Mouse (Mus musculus): Measurements from ENCODE around the gene Gprc5a. TPM values are rescaled to one million over a fixed set of nuclear protein-coding genes. Genes with fewer than 3 reads are reported as not detected.
A peak's percentile ranks its signal among the peaks of the same experiment; 100 is the strongest.

The Gprc5a gene
- polyA plus RNA-seq, 1 experiment, result 21.8 TPM

DNA sequence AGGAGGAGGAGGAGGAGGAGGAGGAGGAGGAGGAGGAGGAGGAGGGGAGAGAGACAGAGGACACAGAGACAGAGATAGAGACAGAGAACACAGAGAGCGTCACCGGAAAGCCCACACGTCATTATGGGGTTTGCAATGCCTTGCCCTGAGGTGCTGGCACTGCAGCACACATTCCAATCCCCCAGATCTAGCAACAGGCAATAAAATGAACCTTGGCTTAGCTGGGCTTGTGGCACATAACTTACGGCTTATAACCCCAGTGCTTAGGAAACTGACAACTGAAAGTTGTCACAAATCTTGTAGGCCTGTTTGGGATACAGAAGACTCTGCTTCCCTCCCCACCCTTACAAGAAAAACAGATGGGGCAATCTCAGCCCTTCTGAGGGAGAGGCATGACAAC lies 25.2 kb downstream of the Gprc5a start:
- Histone ChIP-seq H3K4me1 (ENCODE audit: control insufficient read depth, insufficient read depth, low read length) (no peaks in the 10 kb centered on the region), H3K27ac (ENCODE audit: insufficient read depth, low read length) (peak overlapping the region; percentile 41; the same call in 1 of the 2 replicates), H3K4me3 (ENCODE audit: insufficient read depth, low read length) (no peak overlapping the region)
- no peak for TF ChIP-seq CTCF (IDR thresholded peaks at IDR 0.05; ENCODE audit: borderline replicate concordance, insufficient read depth, low read length)

DNA sequence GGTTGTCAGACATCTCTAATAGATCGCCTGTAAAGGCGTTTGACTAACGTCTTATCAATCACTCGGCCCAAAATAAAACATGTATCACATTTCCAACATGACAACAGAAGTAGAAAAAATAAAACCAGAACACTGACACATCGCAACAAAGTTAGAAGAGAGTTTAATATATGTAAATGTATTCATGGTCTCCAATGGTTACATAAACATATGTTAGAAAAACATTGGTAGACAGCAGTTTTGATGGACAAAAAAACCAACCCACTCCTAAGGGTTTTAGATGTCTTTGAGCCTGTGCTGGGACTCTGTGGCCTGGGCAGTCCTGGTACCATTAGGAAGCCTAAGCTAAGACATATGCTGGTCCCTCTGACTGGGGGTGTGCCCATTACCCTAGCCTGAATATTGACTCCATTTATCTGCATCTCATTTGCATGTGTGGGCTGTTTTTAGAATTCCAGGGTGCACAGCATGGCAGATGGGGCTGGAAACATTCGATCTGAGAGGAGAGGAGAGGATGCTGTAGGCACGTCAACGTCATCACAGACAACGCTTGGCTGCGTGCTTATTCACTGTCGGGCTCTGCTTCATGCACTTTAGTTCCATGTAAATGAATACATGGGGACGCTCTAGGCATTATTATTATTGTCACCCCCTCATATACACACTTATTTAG lies 27.5 kb downstream of the Gprc5a start:
- H3K27ac ChIP-seq (ENCODE audit: insufficient read depth, low read length), result no peak overlapping the region
- H3K4me3 ChIP-seq (ENCODE audit: insufficient read depth, low read length), result no peak overlapping the region
- TF ChIP-seq POLR2A (IDR thresholded peaks at IDR 0.05; ENCODE audit: low read depth, low read length) (no peak), CTCF (IDR thresholded peaks at IDR 0.05; ENCODE audit: borderline replicate concordance, insufficient read depth, low read length) (no peak)

DNA sequence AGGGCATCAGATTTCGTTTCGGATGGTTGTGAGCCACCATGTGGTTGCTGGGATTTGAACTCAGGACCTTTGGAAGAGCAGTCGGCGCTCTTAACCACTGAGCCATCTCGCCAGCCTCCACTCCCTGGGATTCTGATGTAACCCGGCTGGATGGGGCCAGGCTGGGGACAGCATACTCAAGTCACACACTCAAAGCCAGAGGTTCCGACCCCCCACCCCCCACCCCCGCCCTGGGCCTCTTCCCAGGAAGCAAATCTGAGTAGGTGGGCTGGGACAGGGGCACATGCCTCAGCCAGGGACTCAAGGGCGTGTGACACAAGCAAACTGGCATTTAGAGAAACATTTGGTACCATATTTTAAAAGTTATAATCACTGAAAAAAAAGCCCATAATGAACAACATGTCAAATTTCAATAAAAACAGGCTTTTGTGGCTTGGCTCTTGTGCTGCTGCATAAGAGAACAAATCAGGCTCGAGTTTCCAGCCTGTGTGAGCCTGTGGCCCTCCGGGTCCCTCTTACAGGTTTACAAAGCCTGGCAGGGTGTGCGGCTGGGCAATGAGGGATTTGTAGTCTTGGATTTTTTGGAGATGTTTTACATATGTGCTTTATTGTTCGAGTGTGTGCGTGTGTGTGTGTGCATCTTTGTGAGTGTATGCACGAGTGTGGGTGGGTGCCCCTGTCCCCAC lies 35.5 kb downstream of the Gprc5a start:
- no peak overlapping the region for H3K4me3 ChIP-seq (ENCODE audit: insufficient read depth, low read length)
- H3K4me1 ChIP-seq (ENCODE audit: control insufficient read depth, insufficient read depth, low read length), result no peaks in the 10 kb centered on the region
- TF ChIP-seq CTCF (IDR thresholded peaks at IDR 0.05; ENCODE audit: borderline replicate concordance, insufficient read depth, low read length) (no peak), POLR2A (IDR thresholded peaks at IDR 0.05; ENCODE audit: low read depth, low read length) (no peak)
- H3K27ac ChIP-seq (ENCODE audit: insufficient read depth, low read length), result peak overlapping the region; percentile 43

More for the DNA sequence above, 27.5 kb downstream of the Gprc5a start:
- no peaks in the 10 kb centered on the region for H3K4me1 ChIP-seq (ENCODE audit: control insufficient read depth, insufficient read depth, low read length)

DNA sequence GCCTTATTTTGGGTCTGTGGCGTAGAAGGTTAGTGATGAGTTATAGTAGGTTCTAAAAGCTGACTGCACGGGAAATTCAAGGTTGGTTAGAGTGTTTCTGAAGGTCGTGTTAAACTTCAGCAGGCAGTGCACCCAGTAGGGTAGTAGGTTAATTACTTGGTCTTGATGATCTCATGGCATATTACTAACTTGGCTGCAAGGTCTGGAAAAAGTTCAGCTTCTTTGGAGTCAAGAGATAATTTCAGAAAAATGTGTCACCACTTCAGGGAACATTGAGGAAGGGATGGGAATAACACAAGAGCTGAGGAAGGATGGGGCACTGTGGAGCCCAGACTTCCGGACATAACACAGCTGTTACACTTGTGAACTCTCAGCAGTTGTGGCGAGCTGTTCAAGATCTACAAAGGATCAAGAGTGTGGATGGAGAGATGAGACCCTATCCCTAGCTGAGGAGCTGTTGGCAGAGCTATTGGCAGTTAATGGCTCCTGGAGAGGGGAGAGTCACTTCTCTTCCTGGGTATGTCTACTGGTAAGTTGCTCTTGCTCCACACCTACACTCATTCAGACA lies 37.4 kb downstream of the Gprc5a start:
- Histone ChIP-seq H3K4me1 (ENCODE audit: control insufficient read depth, insufficient read depth, low read length) (no peaks in the 10 kb centered on the region), H3K4me3 (ENCODE audit: insufficient read depth, low read length) (no peak overlapping the region), H3K27ac (ENCODE audit: insufficient read depth, low read length) (no peak overlapping the region)
- TF ChIP-seq CTCF (IDR thresholded peaks at IDR 0.05; ENCODE audit: borderline replicate concordance, insufficient read depth, low read length) (no peak), POLR2A (IDR thresholded peaks at IDR 0.05; ENCODE audit: low read depth, low read length) (no peak)

DNA sequence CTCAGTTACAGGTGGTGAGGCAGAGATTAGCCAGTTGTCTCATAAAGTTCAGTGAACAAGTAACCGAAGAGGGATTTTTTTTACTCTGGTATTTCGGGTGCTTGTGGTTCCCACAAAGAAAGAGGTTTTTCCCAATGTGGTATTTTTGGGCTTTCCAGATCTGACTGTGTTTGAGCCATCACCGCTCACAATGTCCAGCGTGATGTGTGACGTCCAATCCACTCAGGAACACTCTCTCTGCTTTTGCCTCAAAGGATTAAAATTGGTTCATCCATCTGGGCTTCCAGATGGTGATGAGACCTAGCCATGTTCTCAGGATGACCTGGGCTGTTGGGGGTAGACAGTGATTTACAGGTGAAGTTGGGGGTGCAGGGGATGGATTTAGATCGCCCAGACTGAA lies 41.6 kb downstream of the Gprc5a start:
- Histone ChIP-seq H3K27ac (ENCODE audit: insufficient read depth, low read length) (no peak overlapping the region), H3K4me1 (ENCODE audit: control insufficient read depth, insufficient read depth, low read length) (no peaks in the 10 kb centered on the region), H3K4me3 (ENCODE audit: insufficient read depth, low read length) (no peak overlapping the region)
- TF ChIP-seq CTCF (IDR thresholded peaks at IDR 0.05; ENCODE audit: borderline replicate concordance, insufficient read depth, low read length), result no peak
- no peak for TF ChIP-seq POLR2A (IDR thresholded peaks at IDR 0.05; ENCODE audit: low read depth, low read length)

DNA sequence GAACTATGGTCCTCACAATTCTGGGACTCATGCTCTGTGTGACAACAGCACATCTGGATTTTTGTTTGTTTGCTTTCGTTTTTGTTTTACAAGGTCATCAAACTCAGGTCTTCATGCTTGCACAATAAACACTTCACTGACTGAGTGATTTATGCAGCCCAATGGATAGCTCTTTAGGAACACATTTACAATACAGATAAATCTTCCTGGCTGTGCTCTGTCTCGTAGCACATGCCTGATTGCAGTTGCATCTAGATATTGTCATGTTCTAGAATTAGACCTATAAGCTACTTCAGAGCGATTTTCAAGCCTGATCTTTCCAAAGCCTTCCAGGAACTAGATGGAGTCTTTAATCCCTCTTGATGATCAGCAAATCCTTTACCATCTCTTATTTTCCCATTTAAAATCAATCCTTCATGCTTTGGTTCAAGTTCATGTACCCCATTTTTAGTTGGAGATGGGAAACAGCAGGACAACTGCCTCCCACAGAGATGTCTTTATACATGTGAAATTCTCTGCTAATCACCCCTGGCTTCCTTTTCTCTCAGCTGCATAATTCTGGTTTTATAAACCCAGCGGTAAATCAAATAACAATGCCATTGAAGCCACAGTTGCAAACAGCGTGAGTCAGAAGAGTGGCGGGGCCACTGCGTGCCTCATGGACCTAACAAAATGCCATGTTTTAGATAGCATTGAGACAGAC lies 47.1 kb downstream of the Gprc5a start:
- TF ChIP-seq CTCF (IDR thresholded peaks at IDR 0.05; ENCODE audit: borderline replicate concordance, insufficient read depth, low read length) (no peak), POLR2A (IDR thresholded peaks at IDR 0.05; ENCODE audit: low read depth, low read length) (no peak)
- Histone ChIP-seq H3K4me1 (ENCODE audit: control insufficient read depth, insufficient read depth, low read length) (peaks cover 4% of the 10 kb centered on the region; the same call in 1 of the 2 replicates), H3K4me3 (ENCODE audit: insufficient read depth, low read length) (no peak overlapping the region), H3K27ac (ENCODE audit: insufficient read depth, low read length) (no peak overlapping the region)

DNA sequence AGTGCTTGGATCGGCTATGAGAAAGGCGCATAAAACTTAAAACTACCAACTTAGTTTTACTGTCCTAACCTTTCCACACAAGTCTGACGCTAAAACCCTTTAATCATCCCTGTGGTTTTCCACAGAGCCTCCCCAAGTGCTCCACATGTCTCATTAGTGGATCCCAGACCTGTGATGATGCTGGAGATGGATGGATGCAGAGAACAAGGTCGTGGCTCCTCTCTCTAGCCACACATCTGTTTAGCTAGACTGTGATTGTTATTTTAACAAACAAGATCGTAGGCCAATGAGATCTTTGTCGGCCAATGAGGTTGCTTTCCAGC lies 47.6 kb downstream of the Gprc5a start:
- Histone ChIP-seq H3K27ac (ENCODE audit: insufficient read depth, low read length) (no peak overlapping the region), H3K4me3 (ENCODE audit: insufficient read depth, low read length) (no peak overlapping the region), H3K4me1 (ENCODE audit: control insufficient read depth, insufficient read depth, low read length) (peaks cover 4% of the 10 kb centered on the region; the same call in 1 of the 2 replicates)
- no peak for TF ChIP-seq CTCF (IDR thresholded peaks at IDR 0.05; ENCODE audit: borderline replicate concordance, insufficient read depth, low read length)
- TF ChIP-seq POLR2A (IDR thresholded peaks at IDR 0.05; ENCODE audit: low read depth, low read length), result no peak

DNA sequence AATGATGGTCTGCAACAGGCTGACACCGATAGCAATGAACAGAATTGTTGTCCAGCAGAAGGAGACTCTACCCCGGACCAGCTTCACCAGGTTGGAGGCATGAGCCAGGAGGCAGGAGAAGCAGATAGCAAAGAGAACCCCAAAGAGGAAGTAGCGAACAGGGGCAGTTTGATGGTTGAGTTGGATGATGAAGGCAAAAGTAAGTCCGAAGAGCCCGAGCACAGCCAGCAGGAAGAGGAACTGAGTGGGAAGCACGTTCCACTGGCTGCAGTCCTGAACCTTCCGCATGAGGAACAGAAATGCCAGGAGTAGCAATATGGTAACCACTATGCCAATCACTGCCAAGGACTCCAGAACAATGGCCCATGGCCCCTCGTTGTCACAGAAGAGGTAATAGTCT lies 51.0 kb downstream of the Gprc5a start:
- TF ChIP-seq CTCF (IDR thresholded peaks at IDR 0.05; ENCODE audit: borderline replicate concordance, insufficient read depth, low read length) (no peak), POLR2A (IDR thresholded peaks at IDR 0.05; ENCODE audit: low read depth, low read length) (no peak)
- Histone ChIP-seq H3K27ac (ENCODE audit: insufficient read depth, low read length) (no peak overlapping the region), H3K4me1 (ENCODE audit: control insufficient read depth, insufficient read depth, low read length) (peaks cover 4% of the 10 kb centered on the region; the same call in 1 of the 2 replicates), H3K4me3 (ENCODE audit: insufficient read depth, low read length) (no peak overlapping the region)

DNA sequence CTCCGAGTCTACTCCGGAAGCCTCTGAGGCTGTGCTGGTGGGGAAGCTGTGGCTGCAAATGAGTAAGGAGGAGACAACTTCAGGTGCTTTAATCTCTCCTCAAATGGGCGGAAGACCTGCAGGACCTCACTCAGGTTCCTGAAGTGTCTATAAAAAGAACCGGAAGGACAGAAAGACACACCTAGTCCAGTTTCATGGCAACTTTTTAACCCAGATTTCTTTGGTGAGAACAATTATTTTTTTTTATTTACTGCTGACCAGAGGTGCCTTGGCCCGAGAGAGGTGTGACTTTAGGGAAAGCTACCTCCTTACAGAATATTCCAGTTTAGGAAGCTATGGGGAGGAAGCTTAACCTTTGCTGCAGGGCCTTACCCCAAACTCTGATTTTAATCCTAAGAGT lies 52.7 kb downstream of the Gprc5a start, which contains the start of gene Gprc5d:
TSS of gene Gprc5d (minus strand) at position 101 of the 400 bp plus-strand sequence.
- peaks cover 2% of the 10 kb centered on the region; the same call in 1 of the 2 replicates for H3K4me1 ChIP-seq (ENCODE audit: control insufficient read depth, insufficient read depth, low read length)
- H3K4me3 ChIP-seq (ENCODE audit: insufficient read depth, low read length), result no peak within 1 kb of the TSS
- no peak within 1 kb of the TSS for H3K27ac ChIP-seq (ENCODE audit: insufficient read depth, low read length)
- TF ChIP-seq POLR2A (IDR thresholded peaks at IDR 0.05; ENCODE audit: low read depth, low read length) (no peak), CTCF (IDR thresholded peaks at IDR 0.05; ENCODE audit: borderline replicate concordance, insufficient read depth, low read length) (no peak)

All from embryonic fibroblast, embryonic 13.5 days (primary cell).